Mouse (Mus musculus): Measurements from ENCODE around the gene Dock4.

DNA sequence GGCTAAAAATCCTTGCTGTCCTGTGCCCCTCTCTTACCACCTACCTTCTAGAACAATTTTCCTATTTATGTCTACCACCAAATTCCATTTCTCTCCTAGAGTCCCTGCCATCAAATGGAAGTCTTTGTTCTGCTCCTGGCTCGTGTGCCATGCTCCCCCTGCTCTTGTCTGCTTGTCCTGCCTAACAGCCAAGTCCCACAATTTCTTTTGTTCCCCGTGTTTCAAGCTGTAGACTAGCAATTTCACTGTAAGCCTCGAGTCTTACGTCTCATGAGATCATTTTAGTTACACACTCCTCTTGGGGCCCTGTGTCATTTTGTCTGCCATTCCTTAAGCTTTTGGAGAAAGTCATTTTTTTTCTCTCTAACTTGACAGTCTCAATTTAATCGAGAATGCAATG, 268.5 kb downstream of the Dock4 start:
- no peak for TF ChIP-seq CTCF (IDR thresholded peaks at IDR 0.05; ENCODE audit: control insufficient read depth, insufficient read depth, low read length)
- TF ChIP-seq POLR2A (IDR thresholded peaks at IDR 0.05; ENCODE audit: borderline replicate concordance, control insufficient read depth, low read depth, low read length), result no peak

All from bone marrow, adult 2 months (tissue).